Mouse (Mus musculus): Measurements from ENCODE around the gene Ddx59. TPM values are rescaled to one million over a fixed set of nuclear protein-coding genes. Genes with fewer than 3 reads are reported as not detected.

Ddx59 gene
- polyA plus RNA-seq, 1 experiment from 2014 or later: 18.5 TPM

DNA sequence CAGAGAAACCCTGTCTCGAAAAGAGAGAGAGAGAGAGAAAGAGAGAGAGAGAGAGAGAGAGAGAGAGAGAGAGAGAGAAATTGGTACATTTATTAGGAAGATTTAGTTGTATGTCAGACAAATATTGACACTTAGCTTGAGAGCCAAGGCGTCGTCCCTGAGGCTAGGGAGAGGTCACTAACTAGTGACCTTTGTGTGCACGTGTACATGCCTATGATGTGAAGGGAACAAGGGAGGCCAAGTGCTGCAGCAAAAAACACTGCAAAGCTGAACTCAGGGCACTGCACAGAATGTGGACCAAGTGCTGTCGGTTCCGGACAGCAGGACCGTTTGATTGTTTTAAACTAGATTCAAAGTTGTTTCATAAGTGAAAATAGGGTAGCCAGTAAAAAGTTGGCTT lies 25.7 kb downstream of the Ddx59 start:
- ATAC-seq (ENCODE audit: low FRiP score, low TSS enrichment) (no peak), DNase-seq (no peak)
- H3K27ac ChIP-seq (replicated peaks; ENCODE audit: low read depth, low read length): no peak overlapping the region
- no peak overlapping the region for H3K4me2 ChIP-seq (ENCODE audit: low read length)
- no peak overlapping the region for H3K9ac ChIP-seq (replicated peaks; ENCODE audit: low read length)
- no peaks in the 10 kb centered on the region for H3K4me1 ChIP-seq (ENCODE audit: control insufficient read depth, insufficient read depth, low read length)
- no peak overlapping the region for H3K4me3 ChIP-seq (replicated peaks; ENCODE audit: low read depth, low read length)
- H3K27me3 ChIP-seq (ENCODE audit: control insufficient read depth, insufficient read depth, low read length): no peaks in the 10 kb centered on the region
- 83% methylated on average over 7 of the region's 7 CpGs for WGBS
- H3K36me3 ChIP-seq (ENCODE audit: control insufficient read depth, insufficient read depth, low read length): peaks cover 7% of the 10 kb centered on the region; the same call in 1 of the 2 replicates
- H3K9me3 ChIP-seq (ENCODE audit: control insufficient read depth, low read length): no peaks in the 10 kb centered on the region

DNA sequence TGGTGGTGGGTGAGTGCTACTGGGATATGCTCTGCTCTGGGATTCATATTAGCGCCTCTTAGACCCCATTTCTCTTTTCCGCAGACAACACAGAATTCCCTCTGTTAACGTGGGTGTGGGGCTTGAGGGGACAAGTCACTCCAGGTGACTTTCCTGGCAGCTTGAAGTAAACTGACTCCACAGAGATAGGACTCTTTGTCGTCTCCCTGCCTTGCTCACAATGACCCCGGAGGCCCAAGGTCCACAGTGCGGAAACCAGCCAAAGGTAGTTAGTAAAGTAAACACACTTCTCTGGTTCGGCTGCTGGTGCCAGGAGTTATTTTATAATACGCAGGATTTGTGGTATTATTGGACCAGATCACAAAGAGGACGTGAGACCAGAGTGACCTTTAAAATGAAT lies 27.7 kb downstream of the Ddx59 start:
- Histone ChIP-seq H3K27ac (replicated peaks; ENCODE audit: low read depth, low read length) (no peak overlapping the region), H3K36me3 (ENCODE audit: control insufficient read depth, insufficient read depth, low read length) (peaks cover 7% of the 10 kb centered on the region; the same call in 1 of the 2 replicates), H3K27me3 (ENCODE audit: control insufficient read depth, insufficient read depth, low read length) (no peaks in the 10 kb centered on the region), H3K4me2 (ENCODE audit: low read length) (no peak overlapping the region), H3K9ac (replicated peaks; ENCODE audit: low read length) (no peak overlapping the region), H3K4me1 (ENCODE audit: control insufficient read depth, insufficient read depth, low read length) (no peaks in the 10 kb centered on the region), H3K9me3 (ENCODE audit: control insufficient read depth, low read length) (no peaks in the 10 kb centered on the region), H3K4me3 (replicated peaks; ENCODE audit: low read depth, low read length) (no peak overlapping the region)
- DNase-seq: no peak
- WGBS: 82% methylated on average over 9 of the region's 9 CpGs
- no peak for ATAC-seq (ENCODE audit: low FRiP score, low TSS enrichment)

GRCm38 (mm10) chr1:136444555-136445255 lies 29.6 kb downstream of the Ddx59 start:
- H3K4me3 ChIP-seq (replicated peaks; ENCODE audit: low read depth, low read length): no peak overlapping the region
- peaks cover 7% of the 10 kb centered on the region; the same call in 1 of the 2 replicates for H3K36me3 ChIP-seq (ENCODE audit: control insufficient read depth, insufficient read depth, low read length)
- no peaks in the 10 kb centered on the region for H3K9me3 ChIP-seq (ENCODE audit: control insufficient read depth, low read length)
- no peak for ATAC-seq (ENCODE audit: low FRiP score, low TSS enrichment)
- DNase-seq: no peak
- no peak overlapping the region for H3K9ac ChIP-seq (replicated peaks; ENCODE audit: low read length)
- H3K27me3 ChIP-seq (ENCODE audit: control insufficient read depth, insufficient read depth, low read length): no peaks in the 10 kb centered on the region
- 92% methylated on average over 12 of the region's 12 CpGs for WGBS
- H3K4me1 ChIP-seq (ENCODE audit: control insufficient read depth, insufficient read depth, low read length): no peaks in the 10 kb centered on the region
- no peak overlapping the region for H3K4me2 ChIP-seq (ENCODE audit: low read length)
- H3K27ac ChIP-seq (replicated peaks; ENCODE audit: low read depth, low read length): no peak overlapping the region

GRCm38 (mm10) chr1:136446933-136447332 lies 31.9 kb downstream of the Ddx59 start:
- Histone ChIP-seq H3K4me1 (ENCODE audit: control insufficient read depth, insufficient read depth, low read length) (no peaks in the 10 kb centered on the region), H3K27ac (replicated peaks; ENCODE audit: low read depth, low read length) (no peak overlapping the region), H3K9me3 (ENCODE audit: control insufficient read depth, low read length) (no peaks in the 10 kb centered on the region), H3K27me3 (ENCODE audit: control insufficient read depth, insufficient read depth, low read length) (no peaks in the 10 kb centered on the region), H3K9ac (replicated peaks; ENCODE audit: low read length) (no peak overlapping the region), H3K4me2 (ENCODE audit: low read length) (no peak overlapping the region), H3K36me3 (ENCODE audit: control insufficient read depth, insufficient read depth, low read length) (no peaks in the 10 kb centered on the region), H3K4me3 (replicated peaks; ENCODE audit: low read depth, low read length) (no peak overlapping the region)
- ATAC-seq (ENCODE audit: low FRiP score, low TSS enrichment): no peak
- 55% methylated on average over 10 of the region's 10 CpGs for WGBS
- DNase-seq: no peak

DNA sequence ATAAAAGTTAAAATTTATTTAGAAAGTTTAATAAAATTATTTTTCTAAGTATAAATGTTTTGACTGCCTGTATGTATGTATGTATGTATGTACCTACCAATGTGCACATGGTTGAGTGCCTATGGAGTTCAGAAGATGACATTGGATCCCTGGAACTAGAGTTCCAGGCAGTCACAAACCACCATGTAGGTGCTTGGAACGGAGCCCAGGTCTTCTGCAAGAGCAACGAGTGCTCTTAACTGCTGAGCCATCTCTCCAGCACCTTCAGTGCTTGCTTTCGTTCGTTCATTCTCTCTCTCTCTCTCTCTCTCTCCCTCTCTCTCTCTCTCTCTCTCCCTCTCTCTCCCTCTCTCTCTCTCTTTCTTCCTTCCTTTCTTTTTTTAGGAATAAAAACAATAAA lies 32.3 kb downstream of the Ddx59 start:
- no peak overlapping the region for H3K4me2 ChIP-seq (ENCODE audit: low read length)
- H3K4me1 ChIP-seq (ENCODE audit: control insufficient read depth, insufficient read depth, low read length): no peaks in the 10 kb centered on the region
- H3K9ac ChIP-seq (replicated peaks; ENCODE audit: low read length): no peak overlapping the region
- H3K27ac ChIP-seq (replicated peaks; ENCODE audit: low read depth, low read length): no peak overlapping the region
- no peak overlapping the region for H3K4me3 ChIP-seq (replicated peaks; ENCODE audit: low read depth, low read length)
- no peak for DNase-seq
- ATAC-seq (ENCODE audit: low FRiP score, low TSS enrichment): no peak
- 76% methylated on average over 4 of the region's 4 CpGs for WGBS
- no peaks in the 10 kb centered on the region for H3K27me3 ChIP-seq (ENCODE audit: control insufficient read depth, insufficient read depth, low read length)
- no peaks in the 10 kb centered on the region for H3K9me3 ChIP-seq (ENCODE audit: control insufficient read depth, low read length)
- no peaks in the 10 kb centered on the region for H3K36me3 ChIP-seq (ENCODE audit: control insufficient read depth, insufficient read depth, low read length)

- no peak for DNase-seq
- Histone ChIP-seq H3K36me3 (ENCODE audit: control insufficient read depth, insufficient read depth, low read length) (no peaks in the 10 kb centered on the region), H3K9ac (replicated peaks; ENCODE audit: low read length) (no peak overlapping the region), H3K4me3 (replicated peaks; ENCODE audit: low read depth, low read length) (no peak overlapping the region), H3K4me2 (ENCODE audit: low read length) (no peak overlapping the region), H3K27me3 (ENCODE audit: control insufficient read depth, insufficient read depth, low read length) (no peaks in the 10 kb centered on the region), H3K4me1 (ENCODE audit: control insufficient read depth, insufficient read depth, low read length) (0 out of 2 replicates have a peak, but pooled peaks cover 1% of the 10 kb centered on the region), H3K27ac (replicated peaks; ENCODE audit: low read depth, low read length) (no peak overlapping the region), H3K9me3 (ENCODE audit: control insufficient read depth, low read length) (no peaks in the 10 kb centered on the region)
- no peak for ATAC-seq (ENCODE audit: low FRiP score, low TSS enrichment)
- 91% methylated on average over 6 of the region's 6 CpGs for WGBS
These were observed 34.5 kb downstream of the Ddx59 start for GRCm38 (mm10) chr1:136449541-136449940.

- ATAC-seq (ENCODE audit: low FRiP score, low TSS enrichment) (no peak), DNase-seq (no peak)
- H3K4me3 ChIP-seq (replicated peaks; ENCODE audit: low read depth, low read length): no peak overlapping the region
- H3K4me2 ChIP-seq (ENCODE audit: low read length): no peak overlapping the region
- WGBS: 92% methylated on average over 5 of the region's 5 CpGs
- H3K4me1 ChIP-seq (ENCODE audit: control insufficient read depth, insufficient read depth, low read length): 0 out of 2 replicates have a peak, but pooled peaks cover 2% of the 10 kb centered on the region
- H3K9ac ChIP-seq (replicated peaks; ENCODE audit: low read length): no peak overlapping the region
- no peaks in the 10 kb centered on the region for H3K9me3 ChIP-seq (ENCODE audit: control insufficient read depth, low read length)
- no peak overlapping the region for H3K27ac ChIP-seq (replicated peaks; ENCODE audit: low read depth, low read length)
- H3K36me3 ChIP-seq (ENCODE audit: control insufficient read depth, insufficient read depth, low read length): no peaks in the 10 kb centered on the region
- no peaks in the 10 kb centered on the region for H3K27me3 ChIP-seq (ENCODE audit: control insufficient read depth, insufficient read depth, low read length)
These were observed 35.1 kb downstream of the Ddx59 start for GRCm38 (mm10) chr1:136450206-136450605.

DNA sequence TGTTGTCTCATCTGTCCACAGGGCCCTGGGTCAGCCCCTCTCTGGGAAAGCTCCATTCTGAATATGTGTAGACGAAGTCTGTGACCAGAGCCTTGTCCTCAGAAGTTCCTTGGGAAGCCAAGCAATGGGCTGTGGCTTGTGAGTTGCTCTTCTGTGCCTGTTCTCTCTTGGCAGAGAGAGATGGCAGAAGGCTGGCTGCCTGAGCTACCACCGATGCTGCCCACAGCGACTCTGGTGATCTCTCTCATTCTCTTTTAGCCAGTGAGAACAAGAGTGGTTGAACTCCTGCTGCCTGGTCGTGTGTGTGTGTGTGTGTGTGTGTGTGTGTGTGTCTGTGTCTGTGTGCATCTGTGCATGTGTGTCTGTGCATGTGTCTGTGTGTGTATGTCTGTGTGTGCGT lies 37.4 kb downstream of the Ddx59 start:
- Histone ChIP-seq H3K9ac (replicated peaks; ENCODE audit: low read length) (no peak overlapping the region), H3K4me2 (ENCODE audit: low read length) (no peak overlapping the region), H3K4me3 (replicated peaks; ENCODE audit: low read depth, low read length) (no peak overlapping the region), H3K9me3 (ENCODE audit: control insufficient read depth, low read length) (no peaks in the 10 kb centered on the region), H3K27me3 (ENCODE audit: control insufficient read depth, insufficient read depth, low read length) (no peaks in the 10 kb centered on the region), H3K4me1 (ENCODE audit: control insufficient read depth, insufficient read depth, low read length) (0 out of 2 replicates have a peak, but pooled peaks cover 2% of the 10 kb centered on the region), H3K36me3 (ENCODE audit: control insufficient read depth, insufficient read depth, low read length) (no peaks in the 10 kb centered on the region), H3K27ac (replicated peaks; ENCODE audit: low read depth, low read length) (no peak overlapping the region)
- no peak for ATAC-seq (ENCODE audit: low FRiP score, low TSS enrichment)
- DNase-seq: no peak
- WGBS: 65% methylated on average over 5 of the region's 5 CpGs
